Mouse (Mus musculus) adrenal gland (tissue): ENCODE measurements around the gene Trim14.

ENCODE experiments used
- intact Hi-C: fragments of 180-260 bp; cut with DNase I; formaldehyde crosslinking; loops from one replicate; pipeline ENCODE4 v1.15.1; 2025

Trim14 gene

GRCm38 (mm10) chr4:46529722-46530121 is 6.2 kb downstream of the Trim14 start:
- intact Hi-C loops: no loop called here

DNA sequence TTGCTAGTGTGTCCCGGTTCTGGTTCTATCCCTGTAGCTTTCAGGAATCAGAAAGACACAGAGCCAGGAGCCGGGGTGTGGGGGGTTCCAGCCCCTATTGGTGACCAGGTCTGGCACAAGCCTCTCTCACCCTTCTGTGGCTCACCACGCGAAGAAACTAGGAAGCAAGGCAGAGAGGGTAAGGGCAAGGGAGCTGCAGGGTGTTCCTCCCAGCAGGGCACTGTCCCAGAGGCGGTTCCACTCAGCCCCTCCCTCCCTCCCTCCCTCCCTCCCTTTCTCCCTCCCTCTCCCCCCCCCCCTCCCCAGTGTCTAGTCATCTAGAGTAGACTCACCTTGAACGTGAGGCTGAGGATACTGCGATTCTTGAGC is 8.4 kb downstream of the Trim14 start:
- intact Hi-C loops: no loop called here

DNA sequence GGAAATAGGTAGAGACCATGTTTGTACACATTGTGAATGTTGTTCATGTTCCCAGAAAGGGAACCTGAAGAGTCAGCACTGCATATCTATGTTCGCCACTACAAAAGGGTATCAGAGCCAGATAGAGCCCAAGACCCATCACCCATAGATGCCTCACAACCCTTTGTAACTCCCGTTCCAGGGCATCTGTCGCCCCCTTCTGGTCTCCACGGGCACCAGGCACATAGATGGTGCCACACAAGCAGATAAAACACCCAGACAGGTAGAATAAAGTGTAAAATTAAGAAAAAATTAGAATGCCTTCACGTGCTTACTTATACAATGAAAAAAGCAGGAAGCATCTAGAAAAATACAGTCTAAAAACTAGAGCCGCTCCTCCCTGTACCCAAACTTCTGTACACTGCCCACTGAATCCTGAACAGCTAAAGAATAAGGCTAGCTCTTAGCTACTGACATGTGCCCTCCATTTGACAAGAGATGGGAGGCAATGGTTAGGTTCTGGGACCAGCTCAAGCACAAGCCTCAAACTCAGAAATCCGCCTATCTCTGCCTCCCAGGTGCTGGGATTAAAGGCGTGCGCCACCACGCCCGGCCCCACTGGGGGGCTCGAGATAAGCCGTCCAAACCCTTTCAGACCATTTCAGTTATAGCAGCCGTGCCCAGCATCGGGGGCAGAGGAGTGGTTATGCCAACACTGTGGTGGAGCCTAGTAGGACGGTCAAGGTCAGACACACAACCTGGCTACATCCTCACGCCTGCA is 9.0 kb downstream of the Trim14 start:
- intact Hi-C loops: no loop called here

DNA sequence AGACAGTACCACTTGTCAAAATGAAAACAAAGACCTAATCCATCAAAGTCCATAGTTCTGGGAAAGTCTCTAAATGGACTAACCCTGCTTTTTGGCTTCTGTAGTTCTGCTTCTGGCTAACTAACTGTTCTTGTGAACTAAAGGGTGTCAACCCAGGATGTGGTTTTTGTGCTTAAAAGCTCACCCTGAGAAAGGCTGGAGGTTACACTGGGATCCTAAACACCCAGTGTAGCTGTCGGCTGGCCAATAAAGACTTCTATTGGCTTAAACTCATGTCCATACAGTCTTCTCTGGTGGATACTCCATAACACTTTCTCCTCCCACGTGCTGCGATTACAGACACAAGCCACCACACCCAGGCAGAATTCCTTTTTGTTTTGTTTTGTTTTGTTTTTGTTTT is 9.7 kb downstream of the Trim14 start:
- intact Hi-C loops: no loop called here

DNA sequence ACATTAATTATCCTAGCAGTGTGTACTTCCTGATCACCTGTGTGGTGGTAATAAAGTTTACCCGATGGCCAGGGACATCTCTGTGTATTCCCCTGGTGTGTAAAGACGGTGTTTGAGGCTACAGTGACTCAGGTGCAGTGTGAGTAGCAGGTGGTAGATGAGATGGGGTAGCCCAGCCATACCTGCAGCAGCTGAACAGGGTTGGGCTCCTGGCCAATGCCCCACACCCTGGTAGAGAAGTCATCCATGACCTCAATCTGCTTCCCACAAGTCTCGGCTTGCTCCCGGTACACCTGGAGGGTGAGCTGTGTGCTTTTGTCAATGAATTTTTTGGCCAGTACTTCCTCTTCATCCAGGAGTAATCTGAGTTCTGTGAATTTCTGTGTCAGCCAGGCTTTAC is 12.6 kb downstream of the Trim14 start:
- intact Hi-C loops: no loop called here

DNA sequence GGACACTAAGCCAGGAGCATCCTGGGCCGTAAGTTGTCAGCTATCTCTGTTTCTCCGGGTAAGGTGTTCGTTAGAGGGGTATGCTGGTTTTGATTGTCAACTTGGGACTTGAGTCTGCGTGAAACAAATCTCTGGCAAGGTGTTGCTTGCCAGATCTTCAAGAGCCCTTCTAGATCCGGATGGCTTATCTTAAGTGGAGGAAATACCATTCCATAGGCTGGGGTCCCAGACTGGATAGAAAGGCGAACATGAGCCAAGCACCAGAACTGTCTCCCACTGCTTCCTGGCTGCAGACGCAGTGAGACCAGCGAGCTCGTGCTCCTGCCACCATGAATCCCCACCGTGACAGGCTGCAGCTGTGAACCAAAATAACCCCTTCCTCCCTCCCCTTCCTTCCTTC is 14.5 kb downstream of the Trim14 start:
- intact Hi-C loops: no loop called here

DNA sequence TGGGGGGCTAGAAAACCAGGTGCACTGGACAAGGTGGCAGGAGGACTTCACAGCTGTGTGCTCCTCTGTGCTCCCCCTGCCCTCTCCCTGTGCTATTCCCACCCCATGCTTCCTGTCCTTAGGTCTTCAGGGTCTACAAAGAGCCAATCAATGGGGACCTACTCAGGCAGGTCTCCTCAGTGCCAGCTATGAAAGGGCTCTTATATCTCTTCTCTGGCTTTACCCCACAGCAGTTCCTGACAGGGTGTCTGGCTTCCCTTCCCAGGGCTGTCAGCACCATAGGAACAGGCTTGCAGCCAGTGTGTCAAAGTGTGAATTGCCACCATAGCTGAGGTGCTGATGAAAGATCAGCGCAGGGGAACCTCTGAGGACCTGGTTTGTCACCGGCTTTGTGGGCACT is 15.4 kb downstream of the Trim14 start:
- intact Hi-C loops: no loop called here

DNA sequence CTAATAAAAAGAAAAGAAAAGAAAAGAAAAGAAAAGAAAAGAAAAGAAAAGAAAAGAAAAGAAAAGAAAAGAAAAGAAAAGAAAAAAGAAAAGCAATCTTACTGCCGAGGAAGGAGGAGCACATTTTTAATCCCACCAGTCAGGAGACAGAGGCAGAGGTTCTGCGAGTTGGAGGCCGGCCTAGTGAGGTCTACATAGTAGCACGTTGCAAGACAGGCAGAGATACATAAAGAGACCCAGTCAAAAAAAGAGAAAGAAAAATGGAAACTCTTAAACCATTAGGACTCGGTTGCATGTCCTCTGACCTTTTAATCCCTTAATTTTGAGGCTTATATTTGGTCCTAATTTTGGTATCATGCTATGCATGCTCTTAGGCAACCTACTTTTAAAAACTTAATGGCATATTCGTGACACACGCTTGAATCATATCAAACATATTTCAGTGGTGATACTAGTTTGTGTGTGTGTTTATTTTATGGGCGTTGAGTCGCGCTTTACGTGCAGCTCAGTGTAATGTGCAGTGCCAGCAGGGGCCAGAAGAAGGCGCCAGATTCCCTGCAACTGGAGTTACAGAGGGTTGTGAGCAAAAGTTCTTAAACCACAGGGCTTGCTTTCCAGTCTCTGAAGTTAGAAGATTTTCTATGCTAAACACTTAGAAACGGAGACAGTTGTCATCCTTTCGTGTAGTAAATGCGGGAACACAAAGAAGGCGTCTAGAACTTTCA is 28.0 kb downstream of the Trim14 start:
- intact Hi-C loops: loop anchor here (10.0 kb wide), 1 partner anchor 97 kb away; the partner anchor contains the start of gene Coro2a

DNA sequence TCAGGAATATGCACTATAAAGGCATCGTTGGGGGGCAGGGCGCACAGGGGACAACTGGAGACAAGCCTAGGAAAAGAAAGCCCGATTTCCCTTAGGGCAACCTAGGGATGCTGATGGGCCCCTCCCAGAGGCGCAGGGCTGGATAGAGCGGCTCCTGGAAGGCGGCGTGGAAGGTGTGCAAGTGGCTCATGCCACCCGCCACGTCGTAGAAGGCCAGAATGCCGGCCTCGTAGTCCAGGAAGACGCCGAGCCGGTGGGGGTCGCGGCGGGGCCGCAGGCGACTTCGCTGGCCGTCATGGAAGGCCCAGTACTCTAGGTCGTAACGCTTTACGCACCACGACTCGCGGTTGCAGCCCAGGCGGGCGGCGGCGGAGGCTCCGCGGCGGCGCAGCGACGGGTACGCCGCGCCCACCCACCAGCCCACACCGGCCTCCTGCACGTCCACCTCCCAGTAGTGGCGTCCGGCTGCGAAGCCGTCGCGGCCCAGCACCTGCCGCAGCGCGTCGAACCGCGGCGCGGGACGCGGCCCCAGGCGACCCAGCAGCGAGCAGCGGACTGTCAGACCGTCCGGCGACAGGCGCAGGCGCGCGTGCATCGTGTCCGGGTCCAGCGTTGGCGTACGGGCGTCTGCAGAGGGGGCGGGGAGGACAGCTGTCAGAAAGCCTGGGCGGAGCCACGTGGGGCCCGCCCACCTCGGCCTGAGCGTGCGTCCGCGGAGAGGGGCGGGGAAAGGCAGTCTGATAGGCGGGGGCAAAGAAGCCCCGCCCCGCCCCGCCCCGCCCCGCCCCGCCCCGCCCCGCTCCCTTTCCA is 28.9 kb downstream of the Trim14 start:
- intact Hi-C loops: loop anchor here (10.0 kb wide), 1 partner anchor 98 kb away; the partner anchor contains the start of gene Coro2a

DNA sequence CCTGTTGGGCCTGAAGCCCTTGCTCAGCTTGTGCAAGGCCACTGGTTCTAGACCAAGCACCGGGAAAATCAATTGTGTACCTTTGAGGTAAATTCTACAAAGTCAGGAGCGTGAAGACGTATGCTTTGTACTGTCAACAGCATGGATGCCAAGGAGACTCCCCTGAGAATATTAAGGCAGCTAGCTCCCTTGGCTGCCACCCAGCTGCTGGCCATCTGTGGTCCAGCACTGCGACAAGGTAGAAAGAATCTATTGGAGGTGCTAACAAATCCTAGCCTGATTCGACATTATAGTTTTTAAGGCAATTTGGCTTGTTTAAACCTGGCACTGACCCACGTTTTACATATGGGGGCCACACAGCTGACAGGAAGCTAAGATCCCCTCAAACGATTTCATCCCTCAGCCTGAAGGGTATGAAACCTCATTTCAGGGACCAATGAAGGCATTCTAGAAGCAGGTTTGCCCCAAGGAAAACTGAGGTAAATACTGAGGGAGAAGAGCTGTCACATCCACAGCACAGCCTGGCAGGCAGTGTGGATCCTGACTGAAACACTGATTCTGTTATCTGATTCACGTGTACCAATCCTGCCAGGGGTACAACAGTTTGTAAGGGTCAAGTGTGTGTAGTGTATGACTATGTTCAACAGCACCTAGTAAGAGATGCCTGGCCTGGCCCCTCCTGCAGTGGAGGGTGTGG is 30.4 kb downstream of the Trim14 start:
- intact Hi-C loops: loop anchor here (10.0 kb wide), 1 partner anchor 99 kb away; the partner anchor contains the start of gene Coro2a

GRCm38 (mm10) chr4:46503881-46504280 is 32.1 kb downstream of the Trim14 start:
- intact Hi-C loops: loop anchor here (10.0 kb wide), 1 partner anchor 101 kb away; the partner anchor contains the start of gene Coro2a

- intact Hi-C loops: loop anchor here (10.0 kb wide), 1 partner anchor 102 kb away; the partner anchor contains the start of gene Coro2a
These were observed 33.1 kb downstream of the Trim14 start for GRCm38 (mm10) chr4:46502606-46503502.

- intact Hi-C loops: no loop called here
These were observed 37.0 kb downstream of the Trim14 start for GRCm38 (mm10) chr4:46498976-46499375.

- intact Hi-C loops: no loop called here
These were observed 37.4 kb downstream of the Trim14 start for GRCm38 (mm10) chr4:46498511-46498910.

DNA sequence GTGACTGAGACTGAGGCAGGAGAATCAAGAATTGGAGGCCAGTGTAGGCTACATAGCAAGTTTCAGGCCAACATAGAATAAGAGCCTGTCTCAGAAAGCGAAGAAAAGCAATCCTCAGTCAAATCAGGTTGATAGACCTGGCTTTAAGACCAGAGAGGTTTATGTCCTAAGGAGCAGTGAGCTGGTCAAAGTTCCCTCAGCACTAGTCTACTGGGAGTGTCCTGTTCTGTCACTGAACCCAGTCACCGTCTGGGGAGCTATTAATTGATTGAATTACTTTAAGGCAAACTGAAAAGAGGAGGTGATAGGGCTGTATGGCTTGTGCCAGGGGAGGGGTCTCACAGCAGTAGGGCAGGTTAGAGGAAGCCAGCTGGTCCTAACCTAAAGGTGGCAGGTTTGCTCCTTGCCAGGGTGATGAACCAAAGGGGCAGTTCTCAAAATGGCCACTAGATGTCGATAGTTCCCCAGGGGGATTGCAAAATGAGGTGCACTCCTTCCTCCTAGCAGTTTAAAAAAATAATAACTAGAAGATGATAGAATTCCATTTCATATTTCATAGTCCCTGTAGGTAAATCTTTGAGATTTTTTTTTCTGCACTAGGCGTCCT is 38.6 kb downstream of the Trim14 start:
- intact Hi-C loops: no loop called here

DNA sequence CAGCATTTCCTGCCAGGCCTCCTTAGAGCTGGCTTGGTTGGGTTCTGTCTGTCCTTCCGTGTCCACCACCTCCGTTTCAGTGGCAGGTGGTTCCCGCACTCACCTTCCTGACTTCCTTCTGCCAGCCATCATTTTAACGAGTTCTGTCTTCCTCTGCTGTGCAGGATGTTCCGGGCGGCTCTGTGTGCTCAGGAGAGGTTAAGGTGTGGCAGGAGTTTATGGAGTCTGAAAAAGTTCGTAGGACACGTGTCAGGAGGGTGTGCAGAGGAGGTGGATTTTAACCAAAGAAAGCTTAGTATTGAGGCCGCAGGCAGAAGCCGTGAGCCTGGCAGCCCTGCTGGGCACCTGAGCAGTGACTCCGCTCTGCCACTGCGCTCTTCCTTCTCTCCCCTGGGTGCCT is 40.4 kb downstream of the Trim14 start:
- intact Hi-C loops: no loop called here

- intact Hi-C loops: no loop called here
These were observed 42.9 kb downstream of the Trim14 start for GRCm38 (mm10) chr4:46493071-46493470.

DNA sequence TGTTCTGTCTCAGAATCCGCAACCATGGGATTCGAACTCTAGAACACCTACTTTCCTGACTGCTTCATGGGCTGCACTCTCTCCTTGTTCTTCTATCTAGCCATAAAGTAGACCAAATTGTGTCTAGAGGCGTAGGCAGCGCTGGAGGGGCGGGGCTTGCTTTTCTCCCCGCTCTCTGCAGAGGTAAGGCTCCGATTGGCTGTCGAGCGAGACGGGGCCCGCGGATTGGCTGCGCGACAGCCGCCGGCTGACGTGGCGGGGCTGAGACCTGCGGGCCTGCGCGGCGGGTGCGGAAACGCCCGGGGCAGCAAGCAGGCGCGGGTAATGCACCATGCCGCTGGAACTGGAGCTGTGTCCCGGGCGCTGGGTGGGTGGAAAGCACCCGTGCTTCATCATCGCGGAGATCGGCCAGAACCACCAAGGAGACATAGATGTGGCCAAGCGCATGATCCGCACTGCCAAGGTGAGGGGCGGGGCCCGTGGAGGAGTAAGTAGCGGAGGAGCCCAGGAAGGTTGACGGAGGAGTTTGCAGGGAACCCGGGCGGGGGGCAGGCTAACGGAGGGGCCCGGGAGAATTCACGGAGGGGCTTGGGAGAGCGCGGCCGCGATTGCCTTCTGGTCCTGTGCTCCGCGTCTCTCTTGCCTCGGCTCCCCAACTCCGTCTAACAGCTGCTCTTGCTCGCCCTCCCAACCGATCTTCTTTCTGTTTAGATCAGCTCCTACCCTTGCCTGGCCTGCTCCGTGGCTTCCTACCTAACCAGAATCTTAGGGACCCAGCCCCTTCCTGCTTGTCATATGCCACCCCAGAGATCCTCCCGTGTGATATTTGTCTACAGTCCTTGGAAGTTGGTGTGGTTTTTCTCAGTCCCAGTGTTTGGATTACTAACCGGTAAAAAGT is 46.7 kb downstream of the Trim14 start, which contains the start of gene Nans:
TSS of gene Nans (plus strand) at position 221 of the 898 bp plus-strand sequence.
- intact Hi-C loops: loop anchor here (5.0 kb wide), 1 partner anchor 37 kb away; the partner anchor contains the start of gene Anp32b
